Mouse (Mus musculus) gastrocnemius, adult 2 months (tissue): ENCODE results near the gene Prkag1. TPM values are rescaled to one million over a fixed set of nuclear protein-coding genes. Genes with fewer than 3 reads are reported as not detected.

Experiments used
- DNase-seq: peaks from one replicate; pipeline ENCODE4 v3.0.0; 2022
- H3K27ac ChIP-seq: fragments of 200-600 bp; 2 replicates; pipeline ENCODE4 v1.8.1; 2022; ENCODE audit warnings: mild to moderate bottlenecking
- H3K4me3 ChIP-seq: fragments of 200-600 bp; 2 replicates; pipeline ENCODE4 v1.8.1; 2022; ENCODE audit warnings: mild to moderate bottlenecking, moderate library complexity
- CTCF ChIP-seq: fragments of 200-600 bp; IDR thresholded peaks from 2 replicates; pipeline ENCODE4 v1.8.1; 2022; ENCODE audit warnings: antibody characterized with exemption, mild to moderate bottlenecking, moderate library complexity
- intact Hi-C: fragments of 180-260 bp; cut with DNase I; formaldehyde crosslinking; loops from one replicate; pipeline ENCODE4 v1.15.1; 2025
- total RNA-seq, 2 experiments: library from RNA; stranded (reverse); gene quantifications; 2 replicates each; pipeline ENCODE4 v1.2.3; 2021

Prkag1 gene
- total RNA-seq, 2 experiments from 2014 or later, result 49.0 to 59.5 TPM

- no peak for TF ChIP-seq CTCF
- Histone ChIP-seq H3K4me3 (no peak overlapping the region), H3K27ac (no peak overlapping the region)
- no peak for DNase-seq
- intact Hi-C loops, result no loop called here
These were observed 38.1 kb downstream of the Prkag1 start for GRCm38 (mm10) chr15:98793141-98793698.

- intact Hi-C loops, result no loop called here
- Histone ChIP-seq H3K27ac (no peak overlapping the region), H3K4me3 (peak overlapping the region; percentile 33)
- DNase-seq, result no peak
- TF ChIP-seq CTCF, result no peak
These were observed 38.9 kb downstream of the Prkag1 start for GRCm38 (mm10) chr15:98792233-98793020.

- no peak for TF ChIP-seq CTCF
- DNase-seq, result no peak
- Histone ChIP-seq H3K27ac (no peak overlapping the region), H3K4me3 (peak overlapping the region; percentile 11)
- intact Hi-C loops, result no loop called here
These were observed 39.5 kb downstream of the Prkag1 start for GRCm38 (mm10) chr15:98791771-98792170.

GRCm38 (mm10) chr15:98791221-98791620, 40.1 kb downstream of the Prkag1 start:
- peak overlapping the region; percentile 64 for H3K4me3 ChIP-seq
- TF ChIP-seq CTCF, result no peak
- H3K27ac ChIP-seq, result no peak overlapping the region
- no peak for DNase-seq
- intact Hi-C loops, result no loop called here

- intact Hi-C loops, result no loop called here
- DNase-seq, result no peak
- Histone ChIP-seq H3K4me3 (peak overlapping the region; percentile 64), H3K27ac (no peak overlapping the region)
- no peak for TF ChIP-seq CTCF
These were observed 40.6 kb downstream of the Prkag1 start for GRCm38 (mm10) chr15:98790761-98791160.

GRCm38 (mm10) chr15:98789661-98790535, 41.4 kb downstream of the Prkag1 start, which contains the start of gene Wnt1:
Gene Wnt1, plus strand, starts transcription at chr15:98789857.
- peak; percentile 65 for DNase-seq
- intact Hi-C loops, result no loop called here
- TF ChIP-seq CTCF, result peak; percentile 66
- Histone ChIP-seq H3K4me3 (peak within 1 kb of the TSS; percentile 64), H3K27ac (no peak within 1 kb of the TSS)

GRCm38 (mm10) chr15:98788972-98789660, 42.2 kb downstream of the Prkag1 start:
- no peak for DNase-seq
- H3K4me3 ChIP-seq, result peak overlapping the region; percentile 41
- H3K27ac ChIP-seq, result no peak overlapping the region
- intact Hi-C loops, result no loop called here
- TF ChIP-seq CTCF, result no peak

GRCm38 (mm10) chr15:98787930-98788329, 43.4 kb downstream of the Prkag1 start:
- H3K27ac ChIP-seq, result no peak overlapping the region
- TF ChIP-seq CTCF, result peak; percentile 18; the same call in 1 of the 2 replicates
- no peak for DNase-seq
- intact Hi-C loops, result no loop called here
- no peak overlapping the region for H3K4me3 ChIP-seq

- TF ChIP-seq CTCF, result peak; percentile 56
- no peak for DNase-seq
- intact Hi-C loops, result no loop called here
These were observed 45.6 kb downstream of the Prkag1 start for GRCm38 (mm10) chr15:98785744-98786143.

GRCm38 (mm10) chr15:98781166-98781565, 50.2 kb downstream of the Prkag1 start:
- no peak for TF ChIP-seq CTCF
- no peak overlapping the region for H3K4me3 ChIP-seq
- H3K27ac ChIP-seq, result no peak overlapping the region
- DNase-seq, result no peak
- intact Hi-C loops, result no loop called here

More at GRCm38 (mm10) chr15:98785744-98786143, 45.6 kb downstream of the Prkag1 start:
- Histone ChIP-seq H3K27ac (no peak overlapping the region), H3K4me3 (no peak overlapping the region)

- peak; percentile 76 for DNase-seq
- Histone ChIP-seq H3K27ac (peak overlapping the region; percentile 28; the same call in 1 of the 2 replicates), H3K4me3 (no peak overlapping the region)
- intact Hi-C loops, result no loop called here
- TF ChIP-seq CTCF, result peak; percentile 37
These were observed 50.7 kb downstream of the Prkag1 start for GRCm38 (mm10) chr15:98780573-98780972.

GRCm38 (mm10) chr15:98780075-98780474, 51.2 kb downstream of the Prkag1 start:
- intact Hi-C loops, result no loop called here
- H3K27ac ChIP-seq, result peak overlapping the region; percentile 28; the same call in 1 of the 2 replicates
- DNase-seq, result peak; percentile 70
- no peak for TF ChIP-seq CTCF
- H3K4me3 ChIP-seq, result no peak overlapping the region
